Mouse (Mus musculus) large intestine, adult 2 months (tissue): ENCODE data around the gene Hs3st3a1. TPM values are rescaled to one million over a fixed set of nuclear protein-coding genes. Genes with fewer than 3 reads are reported as not detected.

Experiments
- DNase-seq: peaks from one replicate; pipeline ENCODE4 v3.0.0-alpha.2; 2012; ENCODE audit warnings: low read depth, low spot score
- WGBS: fragments of 180-500 bp; shearing (Covaris S2); methylation state at CpG from one replicate; pipeline ENCODE4 v1.1.7; 2018; 5-methylcytosine and 5-hydroxymethylcytosine counted together
- polyA plus RNA-seq: library from polyadenylated mRNA; depleted of rRNA; stranded (reverse); fragments of >200 nt; gene quantifications from 2 replicates; pipeline ENCODE4 v1.2.3, GENCODE M21; 2012; rRNA removed

Hs3st3a1 gene
- 0.32 TPM in 2 replicates for polyA plus RNA-seq

- DNase-seq, result no peak
- WGBS, result under 1% methylated on average over 35 of the region's 36 CpGs
These were observed at the start of gene Hs3st3a1 for GRCm38 (mm10) chr11:64434611-64435545. TSS of gene Hs3st3a1 (plus strand) at chr11:64435332.

- 89% methylated on average over 4 of the region's 4 CpGs for WGBS
- DNase-seq, result no peak
These were observed 48.8 kb upstream of the Hs3st3a1 start for GRCm38 (mm10) chr11:64386333-64386732.

GRCm38 (mm10) chr11:64396331-64396881, 38.7 kb upstream of the Hs3st3a1 start:
- DNase-seq, result no peak
- WGBS, result 30% methylated on average over 7 of the region's 7 CpGs

- no peak for DNase-seq
- 80% methylated on average over 6 of the region's 6 CpGs for WGBS
These were observed 38.2 kb upstream of the Hs3st3a1 start for GRCm38 (mm10) chr11:64396949-64397348.

- 79% methylated on average over 3 of the region's 3 CpGs for WGBS
- DNase-seq, result no peak
These were observed 37.5 kb upstream of the Hs3st3a1 start for GRCm38 (mm10) chr11:64397612-64398011.

GRCm38 (mm10) chr11:64400534-64401093, 34.5 kb upstream of the Hs3st3a1 start:
- no peak for DNase-seq
- 68% methylated on average over 6 of the region's 6 CpGs for WGBS

GRCm38 (mm10) chr11:64418969-64419368, 16.2 kb upstream of the Hs3st3a1 start:
- DNase-seq, result no peak
- WGBS, result 80% methylated on average over 1 of the region's 1 CpGs

- 1% methylated on average over 81 of the region's 81 CpGs for WGBS
- DNase-seq, result no peak
These were observed 647 bp downstream of the Hs3st3a1 start for GRCm38 (mm10) chr11:64435546-64436411.

GRCm38 (mm10) chr11:64436412-64436727, 1.2 kb downstream of the Hs3st3a1 start, which contains the start of gene F930015N05Rik:
TSS of gene F930015N05Rik (minus strand) at chr11:64436653.
- DNase-seq, result no peak
- WGBS, result 2% methylated on average over 24 of the region's 24 CpGs

GRCm38 (mm10) chr11:64436791-64437298, 1.7 kb downstream of the Hs3st3a1 start:
- no peak for DNase-seq
- WGBS, result 29% methylated on average over 5 of the region's 5 CpGs

GRCm38 (mm10) chr11:64437721-64438120, 2.6 kb downstream of the Hs3st3a1 start:
- no peak for DNase-seq
- WGBS, result 95% methylated on average over 3 of the region's 3 CpGs

- 49% methylated on average over 3 of the region's 3 CpGs for WGBS
- DNase-seq, result no peak
These were observed 3.8 kb downstream of the Hs3st3a1 start for GRCm38 (mm10) chr11:64438909-64439308.

- 26% methylated on average over 8 of the region's 8 CpGs for WGBS
- DNase-seq, result no peak
These were observed 7.0 kb downstream of the Hs3st3a1 start for GRCm38 (mm10) chr11:64442119-64442518.

GRCm38 (mm10) chr11:64442701-64443100, 7.6 kb downstream of the Hs3st3a1 start:
- DNase-seq, result no peak
- WGBS, result 40% methylated on average over 3 of the region's 3 CpGs

GRCm38 (mm10) chr11:64445227-64445626, 10.1 kb downstream of the Hs3st3a1 start:
- WGBS, result 86% methylated on average over 1 of the region's 1 CpGs

GRCm38 (mm10) chr11:64448586-64449315, 13.6 kb downstream of the Hs3st3a1 start:
- no peak for DNase-seq
- 61% methylated on average over 9 of the region's 9 CpGs for WGBS

More at GRCm38 (mm10) chr11:64445227-64445626, 10.1 kb downstream of the Hs3st3a1 start:
- DNase-seq, result no peak

- DNase-seq, result no peak
- 72% methylated on average over 3 of the region's 3 CpGs for WGBS
These were observed 26.6 kb downstream of the Hs3st3a1 start for GRCm38 (mm10) chr11:64461746-64462145.

- DNase-seq, result no peak
- WGBS, result 33% methylated on average over 4 of the region's 4 CpGs
These were observed 33.6 kb downstream of the Hs3st3a1 start for GRCm38 (mm10) chr11:64468737-64469136.

GRCm38 (mm10) chr11:64470689-64471088, 35.6 kb downstream of the Hs3st3a1 start:
- no peak for DNase-seq
